Mouse (Mus musculus) lung, adult 2 months (tissue): ENCODE measurements at regions not wholly inside any gene's neighbourhood (a gene's known extent, or its start where the extent isn't known, plus 50 kb on each side); places are given as distances from the start of the nearest gene placed in this dataset.

ENCODE experiments used
- CTCF ChIP-seq: fragments of 200-500 bp; IDR thresholded peaks from 2 replicates; pipeline ENCODE4 v1.5.1; 2011; ENCODE audit warnings: mild to moderate bottlenecking, low read length, control low read depth; ENCODE audit not compliant: insufficient read depth
- POLR2A ChIP-seq: fragments of 200-500 bp; IDR thresholded peaks from 2 replicates; pipeline ENCODE4 v1.6.1; 2011; ENCODE audit warnings: low read depth, mild to moderate bottlenecking, control low read depth, low read length, borderline replicate concordance; ENCODE audit errors: extremely low read depth

DNA sequence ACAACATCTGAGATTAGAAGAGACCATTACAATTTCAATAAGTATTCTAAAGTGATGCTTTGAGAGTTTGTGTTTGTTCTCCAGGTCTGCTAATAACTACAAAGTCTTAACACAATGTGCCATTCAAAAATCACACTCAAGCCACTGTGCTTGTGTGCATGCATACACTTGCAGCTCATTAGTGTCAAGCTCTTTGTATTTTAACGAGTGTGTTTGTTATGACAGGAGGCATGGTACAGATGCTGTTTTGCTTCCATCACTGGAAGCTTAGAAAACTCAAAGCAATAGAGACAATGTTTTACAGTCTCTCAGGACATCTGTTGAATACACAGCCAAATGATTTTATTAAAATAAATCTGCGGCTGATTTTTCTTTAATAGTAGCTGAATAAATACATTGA, 67.1 kb upstream of the Yae1d1 start:
- TF ChIP-seq POLR2A (no peak), CTCF (no peak)
